Mouse (Mus musculus) cerebellum, postnatal 14 days (tissue): ENCODE results near the gene Ces3a.
"Not testable (repeated sequence)": the region's sequence is repeated elsewhere in the genome, so short reads cannot be mapped to it uniquely, and the experiment has no call there.

Experiments used
- DNase-seq, 2 experiments: peaks; one replicate each; pipeline ENCODE4 v3.0.0; 2021; ENCODE audit warnings: mixed read lengths in 2 of 2

Gene Ces3a

DNA sequence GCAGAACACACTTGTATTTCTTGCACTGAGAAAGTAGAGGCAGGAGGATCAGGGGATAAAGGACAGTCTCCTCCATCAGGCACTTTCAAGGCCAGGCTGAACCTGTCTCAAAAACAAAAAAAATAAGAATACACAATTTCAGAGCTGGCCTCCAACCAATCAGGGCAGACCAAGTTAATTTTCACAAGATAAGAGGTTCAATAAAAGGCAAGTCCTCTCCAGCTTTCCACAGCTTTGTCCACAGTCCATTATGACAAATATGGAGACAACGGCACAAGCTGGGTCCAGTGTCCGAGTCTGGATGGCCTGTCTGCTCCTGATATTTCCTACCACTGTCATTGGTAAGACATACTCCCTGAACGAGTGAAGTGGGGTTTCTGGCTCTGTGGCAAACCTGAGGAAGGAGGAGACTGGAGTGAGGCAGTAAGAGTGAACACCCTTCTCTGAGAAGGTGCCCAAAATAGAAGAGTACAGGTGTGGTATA lies at the start of gene Ces3a:
Gene Ces3a, plus strand, starts transcription at position 231 of the 484 bp plus-strand sequence.
- no peak for DNase-seq

DNA sequence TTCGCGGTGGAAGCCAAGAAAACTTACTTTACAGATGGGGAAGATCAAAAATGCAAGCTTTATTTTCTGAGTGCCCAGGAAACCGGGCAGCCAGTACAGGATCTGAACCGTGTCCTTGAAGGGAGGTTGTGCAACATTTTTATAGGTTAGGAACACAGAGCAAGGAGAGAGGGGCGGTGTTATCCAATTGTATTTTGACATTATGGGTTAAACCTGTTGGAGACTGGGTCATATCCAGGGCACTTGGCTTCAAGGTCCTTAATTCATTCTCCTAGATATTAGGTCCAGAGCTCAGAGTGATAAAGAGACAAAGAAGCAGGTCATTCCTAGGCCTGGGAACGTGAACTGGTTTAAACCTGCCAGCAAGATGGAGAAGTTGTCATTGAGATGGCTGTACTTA lies 49.2 kb upstream of the Ces3a start:
- no peak for DNase-seq

DNA sequence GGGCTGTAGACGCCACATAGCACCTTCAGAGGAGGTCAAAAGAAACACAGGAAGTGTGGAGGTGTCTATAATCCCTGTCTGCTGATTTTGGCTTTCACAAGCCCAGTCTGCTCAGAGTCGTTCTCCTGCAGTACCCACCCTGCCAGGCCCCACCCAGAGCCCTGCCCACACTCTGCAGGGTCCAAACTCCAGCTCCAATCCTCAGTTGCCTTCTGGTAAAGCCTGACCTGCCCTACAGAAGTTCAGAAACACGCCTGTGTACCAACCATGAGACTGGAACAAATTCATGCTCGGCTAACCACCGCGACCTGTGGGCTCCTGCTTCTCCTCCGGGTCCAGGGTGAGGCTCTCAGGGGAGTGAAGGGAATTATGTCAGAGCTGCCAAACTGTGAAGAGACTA lies 47.8 kb upstream of the Ces3a start, which contains the start of gene Ces2h:
Gene Ces2h, plus strand, starts transcription at position 268 of the 400 bp plus-strand sequence.
- DNase-seq = no peak

DNA sequence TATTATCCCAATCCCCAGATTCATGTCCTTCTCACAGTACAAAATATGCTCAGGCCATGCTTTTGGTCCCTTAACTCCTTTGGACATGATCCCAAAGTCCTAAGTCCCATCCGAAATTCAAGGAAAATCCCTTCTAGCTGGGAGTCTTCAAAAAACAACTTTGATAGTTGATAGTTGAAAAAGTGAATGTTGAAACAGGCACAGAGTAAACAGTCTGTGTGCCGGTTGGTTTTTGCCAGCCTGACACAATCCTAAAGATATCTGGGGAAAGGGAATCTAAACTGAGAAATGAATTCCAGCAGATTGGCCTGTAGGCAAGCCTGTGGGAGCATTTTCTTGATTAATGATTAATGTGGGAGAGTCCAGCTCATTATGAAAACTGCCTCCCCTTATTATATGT lies 38.4 kb upstream of the Ces3a start:
- DNase-seq = no peak

DNA sequence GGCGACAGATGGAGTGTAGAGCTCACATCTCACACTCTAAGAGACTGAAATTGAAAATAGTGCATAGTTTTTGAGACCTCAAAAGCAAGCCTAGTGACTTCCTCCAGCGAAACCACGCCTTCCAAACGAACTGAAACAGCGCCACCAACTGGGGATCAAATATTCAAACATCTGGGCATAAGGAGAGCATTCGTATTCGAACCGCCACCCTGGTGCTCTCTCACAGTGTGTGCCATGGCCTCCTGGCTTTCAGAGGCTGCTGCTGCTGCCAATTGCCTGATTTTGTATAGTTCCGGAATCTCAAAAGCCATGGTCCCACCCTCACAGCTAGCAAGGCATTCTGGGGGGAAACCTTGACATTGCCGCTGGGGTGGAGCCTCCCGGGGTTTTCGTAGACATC lies 37.3 kb upstream of the Ces3a start:
- no peak for DNase-seq

DNA sequence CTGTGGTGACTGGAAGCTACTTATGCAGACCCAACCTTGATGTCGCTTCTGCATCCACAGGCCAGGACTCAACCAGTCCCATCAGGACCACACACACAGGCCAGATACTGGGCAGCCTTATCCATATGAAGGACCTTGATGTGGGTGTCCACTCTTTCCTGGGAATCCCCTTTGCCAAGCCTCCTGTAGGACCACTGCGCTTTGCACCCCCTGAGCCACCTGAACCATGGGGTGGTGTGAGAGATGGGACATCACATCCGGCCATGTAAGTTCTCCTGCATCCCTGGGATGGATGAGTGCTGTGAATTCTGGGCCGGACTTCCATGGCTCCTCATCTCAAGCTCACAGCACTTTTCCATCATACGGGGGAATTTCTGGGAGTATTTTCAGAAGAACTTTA lies 34.0 kb upstream of the Ces3a start:
- DNase-seq = no peak

DNA sequence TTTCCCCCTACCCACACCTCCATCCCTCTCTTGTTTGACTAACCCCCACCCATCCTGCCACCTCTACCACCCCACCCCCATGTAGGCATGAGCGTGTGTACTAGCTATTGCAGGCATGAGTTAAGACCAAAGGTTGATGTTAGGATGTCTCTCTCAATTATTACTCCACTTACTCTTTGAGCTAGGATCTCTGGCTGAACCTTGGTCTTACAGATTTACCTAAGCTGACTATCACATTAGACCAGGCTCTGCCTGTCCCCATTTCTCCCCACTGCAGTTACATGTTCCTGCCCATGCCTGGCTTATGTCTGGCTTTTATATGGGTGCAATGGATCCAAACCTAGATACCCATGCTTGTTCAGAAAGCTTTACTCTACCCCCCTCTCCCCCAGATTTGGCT lies 26.4 kb upstream of the Ces3a start:
- DNase-seq = no peak

DNA sequence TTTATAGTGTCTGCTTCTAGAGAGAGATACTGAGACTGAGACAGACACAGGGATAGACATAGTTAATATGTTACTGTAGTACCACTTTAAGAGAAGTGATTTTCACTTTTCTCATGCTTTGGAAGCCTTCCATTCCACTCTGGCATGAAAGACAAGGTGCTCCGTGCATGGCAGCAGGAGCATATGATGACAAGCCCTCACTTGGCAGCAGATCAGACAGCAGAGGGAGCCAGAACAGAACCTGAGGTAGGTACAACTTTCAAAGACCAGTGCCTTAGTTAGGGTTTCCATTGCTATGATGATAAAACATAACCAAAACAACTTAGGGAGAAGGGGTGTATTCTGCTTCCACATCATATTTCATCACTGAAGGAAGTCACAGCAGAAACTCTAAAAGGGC lies 25.3 kb upstream of the Ces3a start:
- peak; percentile 83 to 88 for DNase-seq

DNA sequence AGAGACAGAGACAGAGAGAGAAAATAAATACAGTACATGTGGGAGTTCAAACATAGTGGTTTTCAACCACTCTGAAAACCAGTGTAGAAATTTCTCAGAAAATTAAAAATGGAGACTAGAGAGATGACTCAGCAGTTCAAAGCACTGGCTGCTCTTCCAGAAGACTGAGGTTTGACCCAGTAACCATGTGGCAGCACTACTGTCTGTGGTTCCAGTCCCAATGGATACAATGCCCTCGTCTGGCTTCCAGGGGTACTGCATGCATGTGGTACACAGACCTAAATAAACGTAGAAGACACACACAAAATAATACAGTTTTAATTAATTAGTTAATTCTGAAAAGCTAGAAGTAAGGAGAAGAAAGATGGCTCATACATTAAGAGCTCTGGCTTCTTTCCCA lies 23.4 kb upstream of the Ces3a start:
- DNase-seq = peak in 1 of 2 experiments; percentile 43

DNA sequence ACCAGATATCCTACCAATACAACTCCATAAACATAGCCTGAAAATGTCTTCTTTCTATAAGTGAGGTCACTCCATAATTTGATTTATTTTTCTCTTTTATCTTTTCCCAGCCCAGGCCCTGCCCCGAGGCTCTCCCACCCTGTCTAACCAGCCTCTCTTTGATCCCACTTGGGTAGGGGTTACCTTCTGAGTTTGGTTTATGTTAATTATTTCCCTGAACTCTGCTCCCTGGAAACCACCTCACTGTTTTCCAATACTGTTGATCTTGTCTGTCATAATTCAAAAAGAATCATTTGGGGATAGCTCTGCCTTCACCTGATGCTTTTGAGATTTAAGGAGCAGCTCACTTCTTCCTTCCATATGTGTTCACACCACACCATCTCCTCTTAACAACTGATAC lies 4.9 kb upstream of the Ces3a start:
- no peak for DNase-seq

DNA sequence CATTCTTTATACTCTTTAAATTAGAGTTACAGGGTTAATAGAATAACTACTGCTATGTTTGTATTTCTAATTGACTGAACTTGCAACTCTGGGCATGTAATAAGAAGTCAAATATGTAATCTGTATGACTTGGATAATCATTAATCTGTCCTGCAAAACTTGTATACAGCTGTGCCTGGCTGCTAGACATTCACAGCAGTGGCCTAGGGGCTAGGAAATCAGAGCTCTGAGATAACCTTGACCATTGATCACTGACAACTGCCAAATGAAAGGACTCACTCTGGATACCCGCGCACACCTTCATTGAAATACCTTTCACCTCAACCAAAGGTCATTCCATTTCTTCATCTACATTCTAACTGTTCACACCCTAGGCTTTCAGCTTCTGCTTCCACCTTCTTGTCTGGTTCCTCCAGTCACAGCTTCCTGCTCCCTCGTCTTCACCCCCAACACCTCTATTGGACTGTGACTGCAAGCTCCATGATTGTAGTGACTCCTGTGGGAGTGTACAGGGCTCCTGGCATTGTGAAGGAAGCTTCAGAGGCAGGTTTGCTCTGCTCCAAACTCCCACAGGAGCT lies 2.5 kb upstream of the Ces3a start:
- DNase-seq = no peak

DNA sequence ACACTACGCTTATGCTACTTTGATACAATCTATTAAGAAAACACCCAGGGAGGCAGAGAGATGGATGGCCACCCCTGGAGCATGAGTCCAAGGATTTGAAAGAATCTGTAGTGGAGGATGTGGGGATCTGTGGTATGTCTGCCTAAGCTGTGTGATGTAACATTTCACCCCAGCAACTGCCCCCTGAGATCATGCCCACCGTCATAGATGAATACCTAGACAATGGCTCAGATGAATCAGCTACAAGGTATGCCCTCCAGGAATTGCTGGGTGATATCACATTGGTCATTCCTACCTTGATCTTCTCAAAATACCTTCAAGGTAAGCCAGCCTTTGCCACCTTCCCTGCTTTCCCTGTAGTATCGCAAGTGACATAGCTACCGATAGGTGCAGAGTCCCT lies 7.8 kb downstream of the Ces3a start:
- DNase-seq = no peak

DNA sequence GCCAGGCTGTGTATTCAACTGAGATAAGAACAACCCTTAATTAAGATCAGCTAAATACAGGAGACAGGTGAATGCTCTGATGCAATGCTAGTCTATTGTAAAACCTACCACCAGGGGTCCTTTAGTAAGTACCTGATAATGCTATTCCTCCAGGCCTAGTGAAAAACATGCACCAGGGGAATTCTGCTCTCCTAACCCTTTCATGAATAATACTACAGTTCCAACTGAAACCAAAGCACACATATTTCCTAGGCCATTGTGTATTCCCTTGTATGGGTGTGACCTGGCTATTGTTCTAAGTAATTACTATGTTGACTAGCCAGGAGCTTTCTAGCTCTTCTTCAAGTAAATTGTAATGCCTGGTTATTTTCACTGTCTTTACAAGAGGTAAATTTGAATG lies 11.7 kb downstream of the Ces3a start:
- DNase-seq = no peak

DNA sequence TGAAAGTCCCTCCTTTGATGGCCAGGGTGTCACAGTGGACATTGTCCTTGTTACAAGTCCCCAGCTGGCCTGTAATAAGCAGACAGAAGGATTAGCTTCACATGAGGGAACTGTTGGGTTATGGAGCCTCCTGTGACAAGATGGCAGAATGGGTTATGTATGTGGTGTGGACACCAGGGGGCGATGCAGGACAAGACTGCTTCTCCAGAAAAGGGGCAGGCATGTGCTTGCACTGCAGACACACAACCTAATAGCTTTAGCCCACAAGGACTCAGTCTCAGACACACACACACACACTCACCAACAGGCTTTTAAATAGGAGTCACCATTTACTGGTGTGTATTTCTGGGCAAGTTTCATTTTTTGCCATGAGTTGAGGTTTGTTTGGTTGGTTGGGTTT lies 18.4 kb downstream of the Ces3a start:
- DNase-seq = peak; percentile 51 to 73

DNA sequence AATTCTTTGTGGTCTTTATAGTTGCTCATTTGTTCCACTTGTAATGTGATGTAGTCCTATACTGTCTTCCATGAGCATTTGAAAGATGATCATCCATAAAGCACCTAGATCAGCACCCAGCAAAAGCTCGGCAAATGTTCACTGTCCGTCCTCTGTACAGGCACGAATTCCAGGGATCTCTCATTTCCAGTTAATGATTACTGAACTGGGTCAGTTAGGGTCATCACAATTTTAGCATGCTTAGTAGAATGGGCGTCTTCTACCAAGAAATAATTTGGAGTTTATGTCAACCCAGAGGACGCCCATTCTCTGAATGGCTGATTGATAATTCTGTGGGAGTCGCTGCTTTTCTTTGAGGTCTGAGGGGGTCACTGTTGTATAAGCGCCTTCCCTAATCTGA lies 19.5 kb downstream of the Ces3a start:
- DNase-seq = not testable (repeated sequence)

DNA sequence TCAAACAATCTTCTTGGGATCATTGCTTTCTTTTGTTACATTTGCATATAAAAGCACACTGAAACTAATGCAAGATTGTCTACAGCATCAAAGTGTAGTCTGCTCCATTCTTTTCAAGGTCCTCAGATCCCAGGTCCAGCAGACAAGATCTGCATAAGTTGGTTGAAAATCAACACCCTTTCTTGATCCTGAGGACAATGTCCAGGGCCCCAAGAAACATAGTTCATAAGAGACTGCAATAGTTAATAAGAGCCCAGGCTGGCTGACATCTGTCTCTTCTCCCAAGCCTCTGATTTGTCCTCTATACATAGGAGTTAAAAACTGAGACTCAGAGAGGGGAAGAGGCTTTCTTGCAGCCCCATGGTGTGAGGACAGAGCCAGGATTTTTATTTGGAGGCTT lies 20.6 kb downstream of the Ces3a start:
- DNase-seq = no peak

DNA sequence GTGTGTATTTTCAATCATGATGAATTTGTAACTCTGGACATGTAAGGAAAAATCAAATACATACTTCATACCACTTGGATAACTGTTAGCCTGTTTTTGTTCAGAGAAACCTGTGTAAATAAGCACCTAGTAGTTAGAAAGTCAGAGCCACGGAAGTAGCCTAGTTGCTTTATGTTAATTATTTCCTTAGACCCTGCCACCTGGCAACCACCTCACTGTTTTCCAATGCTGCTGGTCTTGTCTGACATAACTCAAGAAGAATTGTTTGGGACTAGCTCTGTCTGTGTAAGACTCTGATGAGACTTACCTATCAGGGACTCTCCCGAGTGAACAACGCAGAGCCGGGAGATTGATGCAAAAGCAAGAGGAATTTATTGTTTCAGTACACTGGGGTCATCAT lies 28.2 kb downstream of the Ces3a start:
- no peak for DNase-seq

DNA sequence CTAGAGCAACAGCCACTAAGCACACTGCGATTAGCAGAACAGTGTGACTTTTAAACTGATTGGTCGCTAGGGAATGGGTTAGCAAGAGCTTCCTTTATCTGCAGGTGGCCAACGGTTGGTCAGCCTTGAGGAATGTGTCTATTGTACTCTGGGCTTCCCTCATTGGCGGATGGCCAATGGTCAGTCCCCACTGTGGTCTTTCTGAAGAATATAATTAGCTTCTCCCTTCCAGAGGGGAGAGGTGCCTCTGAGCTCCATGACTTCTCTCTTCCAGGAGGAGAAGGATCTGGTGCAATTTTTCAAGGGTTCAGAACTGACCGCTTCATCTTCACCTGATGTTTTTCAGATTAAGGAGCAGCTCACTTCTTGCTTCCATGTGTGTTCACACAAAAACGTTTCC lies 28.7 kb downstream of the Ces3a start:
- no peak for DNase-seq

DNA sequence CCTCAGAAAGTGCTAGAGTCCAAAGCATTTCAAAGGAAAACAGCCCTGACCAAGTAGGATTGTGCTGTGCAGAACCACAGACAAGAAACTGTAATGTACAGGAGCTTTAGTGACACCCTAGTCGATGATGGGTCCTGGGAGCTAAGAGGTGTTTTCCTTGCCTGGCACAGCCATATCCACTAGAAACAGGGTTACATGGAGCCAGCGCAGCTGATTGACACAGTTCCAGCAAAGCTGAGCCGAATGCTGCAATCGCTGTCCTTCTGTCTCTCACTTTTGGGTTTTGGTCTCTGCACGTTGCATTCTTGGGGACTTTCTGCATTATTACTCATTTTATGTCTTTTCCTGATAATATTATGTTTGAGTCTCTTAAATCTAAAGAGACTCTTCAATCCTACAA lies 30.2 kb downstream of the Ces3a start:
- no peak for DNase-seq

DNA sequence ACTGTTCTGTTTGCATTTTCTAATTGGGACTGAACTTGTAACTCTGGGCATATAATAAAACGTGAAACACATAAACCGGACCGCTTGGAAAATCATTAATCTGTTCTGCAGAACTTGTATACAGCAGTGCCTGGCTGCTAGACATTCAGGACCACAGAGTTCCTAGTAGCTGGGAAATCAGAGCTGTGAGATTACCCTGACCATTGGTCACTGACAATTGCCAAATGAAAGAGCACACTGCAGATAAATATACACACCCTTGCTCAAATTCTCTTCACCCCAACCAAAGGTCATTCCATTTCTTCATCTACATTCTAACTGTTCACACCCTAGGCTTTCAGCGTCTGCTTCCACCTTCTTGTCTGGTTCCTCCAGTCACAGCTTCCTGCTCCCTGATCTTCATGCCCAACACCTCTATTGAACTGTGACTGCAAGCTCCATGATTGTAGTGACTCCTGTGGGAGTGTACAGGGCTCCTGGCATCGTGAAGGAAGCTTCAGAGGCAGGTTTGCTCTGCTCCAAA lies 32.5 kb downstream of the Ces3a start:
- DNase-seq = no peak

DNA sequence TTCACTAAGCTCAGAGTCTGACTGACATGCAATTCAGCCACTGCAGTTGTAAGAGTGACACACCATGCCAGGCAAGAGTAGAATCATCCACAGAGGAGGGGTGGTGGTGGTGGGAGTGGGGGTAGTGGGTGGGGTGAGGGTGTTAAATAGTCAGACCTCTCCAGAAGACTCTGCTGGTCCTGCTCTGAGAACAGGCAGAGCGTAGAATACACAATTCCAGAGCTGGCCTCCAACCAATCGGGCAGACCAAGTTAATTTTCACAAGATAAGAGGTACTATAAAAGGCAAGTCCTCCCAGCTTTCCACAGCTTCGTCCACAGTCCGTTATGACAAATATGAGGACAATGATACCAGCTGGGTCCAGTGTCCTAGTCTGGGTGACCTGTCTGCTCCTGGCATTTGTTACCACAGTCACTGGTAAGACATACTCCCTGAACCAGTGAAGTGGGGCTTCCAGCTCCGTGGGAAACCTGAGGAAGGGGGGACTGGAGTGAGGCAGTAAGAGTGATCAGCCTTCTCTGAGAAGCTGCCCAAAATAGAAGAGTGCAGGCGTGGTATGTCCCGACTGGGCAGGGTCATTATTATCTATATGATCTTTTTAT lies 35.1 kb downstream of the Ces3a start, which contains the start of gene Ces3b:
Gene Ces3b, plus strand, starts transcription at position 305 of the 602 bp plus-strand sequence.
- no peak for DNase-seq

DNA sequence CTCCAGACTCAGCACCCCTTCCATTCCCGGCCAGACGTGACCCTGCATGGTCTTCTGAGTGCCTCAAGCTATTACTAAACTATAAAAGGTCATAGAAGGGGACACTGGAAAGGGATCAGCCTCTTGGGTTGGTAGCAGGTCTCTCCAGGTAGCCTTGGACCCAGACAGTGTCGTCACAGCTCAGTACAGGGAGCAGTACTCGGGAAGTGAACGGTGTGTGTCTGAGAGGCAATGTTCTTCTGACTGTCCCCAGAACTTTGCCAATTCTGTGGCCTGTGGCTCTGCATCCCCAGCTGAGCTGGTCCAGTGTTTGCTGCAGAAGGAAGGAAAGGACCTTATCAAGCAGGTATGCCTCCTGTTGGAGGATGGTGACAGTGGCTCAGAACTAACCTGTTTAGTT lies 39.8 kb downstream of the Ces3a start:
- not testable (repeated sequence) for DNase-seq

DNA sequence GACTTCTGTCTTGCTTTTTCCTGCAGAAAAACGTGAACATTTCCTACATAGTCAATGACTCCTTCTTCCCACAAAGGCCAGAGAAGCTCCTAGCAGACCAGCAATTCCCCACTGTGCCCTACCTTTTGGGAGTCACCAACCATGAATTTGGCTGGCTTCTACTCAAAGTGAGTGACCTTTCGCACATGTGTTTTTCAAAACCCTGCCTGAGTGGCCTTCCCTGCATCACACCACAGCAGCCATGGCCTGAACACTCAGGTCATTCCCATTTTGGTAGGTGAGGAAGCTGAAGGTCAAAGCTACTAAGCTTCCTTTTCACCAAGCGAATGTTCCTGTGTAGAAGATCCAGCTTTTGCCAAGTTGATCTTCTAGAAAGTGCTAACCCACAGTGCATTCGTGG lies 40.2 kb downstream of the Ces3a start:
- no peak for DNase-seq

DNA sequence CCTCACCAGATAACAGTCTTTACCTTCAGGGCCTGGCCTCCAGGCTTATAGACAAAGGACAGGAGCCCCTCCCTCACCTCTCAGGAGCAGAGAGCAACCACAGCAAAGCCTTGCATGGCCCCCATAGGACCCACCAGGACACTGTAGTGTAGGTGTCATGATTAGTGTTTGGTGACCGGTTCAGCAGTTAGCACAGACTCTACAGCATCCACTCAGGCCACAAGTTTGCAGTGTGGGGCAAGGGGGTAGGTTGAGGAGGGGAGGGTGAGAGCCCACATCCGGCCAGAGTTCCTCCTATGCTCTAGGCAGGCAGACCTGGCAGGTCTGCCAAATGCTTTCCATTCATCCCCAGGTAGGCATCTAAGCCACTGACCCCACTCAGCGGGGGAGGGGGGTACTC lies 45.6 kb downstream of the Ces3a start:
- DNase-seq = no peak
